Mouse (Mus musculus): ENCODE measurements around the gene Poc1a.

GRCm38 (mm10) chr9:106377247-106377646, 96.4 kb downstream of the Poc1a start:
- TF ChIP-seq POLR2A (IDR thresholded peaks at IDR 0.05; ENCODE audit: extremely low read depth, insufficient read depth, low read length) = no peak
- TF ChIP-seq CTCF (IDR thresholded peaks at IDR 0.05; ENCODE audit: extremely low read depth, insufficient read depth, low read length) = no peak
